Mouse (Mus musculus): Measurements from ENCODE around the gene Hdhd5. TPM values are rescaled to one million over a fixed set of nuclear protein-coding genes. Genes with fewer than 3 reads are reported as not detected.
A peak's percentile ranks its signal among the peaks of the same experiment; 100 is the strongest.

The Hdhd5 gene
- 10 to 100 TPM; 32.5 to 39.6 (median 35.5) TPM for total RNA-seq (2022)

DNA sequence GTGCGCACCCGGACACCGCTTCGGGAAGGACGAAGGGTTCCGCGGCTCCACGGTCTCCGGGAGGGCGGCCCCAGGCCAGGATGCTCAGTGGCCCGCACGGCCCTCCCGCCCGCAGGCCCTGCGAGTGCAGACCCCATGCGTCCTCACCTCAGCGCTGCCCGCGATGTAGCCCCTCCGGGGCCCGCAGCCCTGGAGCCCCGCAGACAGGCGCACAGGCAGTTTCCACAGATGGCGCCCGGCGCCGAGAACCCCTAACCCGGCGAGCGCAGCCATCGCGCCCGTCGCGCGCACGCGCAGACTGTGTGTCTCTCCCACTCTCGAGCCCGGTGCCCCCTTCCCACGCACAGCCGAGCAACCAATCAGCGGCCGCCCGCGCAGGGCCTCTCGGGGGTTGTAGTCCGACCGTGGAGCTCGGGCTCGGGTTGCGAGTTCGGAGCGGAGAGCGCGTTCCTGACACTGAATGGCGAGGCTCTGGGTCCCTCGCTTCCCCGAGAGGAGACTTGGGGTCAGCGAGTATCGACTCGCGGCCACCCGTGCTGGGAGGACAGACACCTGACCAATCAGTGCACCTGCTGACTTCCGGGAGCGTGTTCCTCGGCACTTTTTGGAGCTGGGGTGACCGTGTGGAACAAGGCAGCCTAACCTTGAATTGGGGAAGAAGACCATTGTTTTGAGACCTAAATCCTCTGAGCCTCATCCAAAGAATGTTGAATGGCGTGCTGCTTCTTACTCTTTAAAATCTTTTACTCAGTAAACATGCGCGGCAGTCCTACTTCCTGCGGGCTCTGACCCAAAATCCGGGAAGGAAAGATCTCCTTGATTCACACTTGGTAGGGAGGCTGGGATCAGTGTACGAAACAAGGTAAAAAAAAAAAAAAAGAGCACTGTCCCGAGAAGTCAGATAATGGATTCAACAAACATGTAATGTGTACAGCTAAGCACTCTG is at the start of gene Hdhd5:
Gene Hdhd5, minus strand, starts transcription at position 300 of the 946 bp plus-strand sequence.
- peak; percentile 90 to 93 for DNase-seq (ENCODE audit: low spot score in 2 of 2)

DNA sequence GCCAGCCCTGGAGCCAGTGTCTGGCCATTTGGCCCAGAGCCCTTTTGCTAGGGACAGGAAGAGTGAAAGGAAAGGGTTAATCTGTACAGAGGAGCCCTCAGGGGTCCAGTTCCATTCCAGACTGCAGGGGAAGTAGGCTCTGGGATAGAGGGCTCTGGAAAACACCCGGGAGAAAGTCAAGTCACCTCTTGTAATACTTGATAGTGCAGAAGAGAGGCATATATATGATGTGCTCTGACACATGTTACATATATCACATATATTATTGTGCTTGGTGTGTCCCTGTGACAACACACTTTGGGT is 49.5 kb upstream of the Hdhd5 start:
- no peak for DNase-seq (ENCODE audit: low spot score in 2 of 2)

DNA sequence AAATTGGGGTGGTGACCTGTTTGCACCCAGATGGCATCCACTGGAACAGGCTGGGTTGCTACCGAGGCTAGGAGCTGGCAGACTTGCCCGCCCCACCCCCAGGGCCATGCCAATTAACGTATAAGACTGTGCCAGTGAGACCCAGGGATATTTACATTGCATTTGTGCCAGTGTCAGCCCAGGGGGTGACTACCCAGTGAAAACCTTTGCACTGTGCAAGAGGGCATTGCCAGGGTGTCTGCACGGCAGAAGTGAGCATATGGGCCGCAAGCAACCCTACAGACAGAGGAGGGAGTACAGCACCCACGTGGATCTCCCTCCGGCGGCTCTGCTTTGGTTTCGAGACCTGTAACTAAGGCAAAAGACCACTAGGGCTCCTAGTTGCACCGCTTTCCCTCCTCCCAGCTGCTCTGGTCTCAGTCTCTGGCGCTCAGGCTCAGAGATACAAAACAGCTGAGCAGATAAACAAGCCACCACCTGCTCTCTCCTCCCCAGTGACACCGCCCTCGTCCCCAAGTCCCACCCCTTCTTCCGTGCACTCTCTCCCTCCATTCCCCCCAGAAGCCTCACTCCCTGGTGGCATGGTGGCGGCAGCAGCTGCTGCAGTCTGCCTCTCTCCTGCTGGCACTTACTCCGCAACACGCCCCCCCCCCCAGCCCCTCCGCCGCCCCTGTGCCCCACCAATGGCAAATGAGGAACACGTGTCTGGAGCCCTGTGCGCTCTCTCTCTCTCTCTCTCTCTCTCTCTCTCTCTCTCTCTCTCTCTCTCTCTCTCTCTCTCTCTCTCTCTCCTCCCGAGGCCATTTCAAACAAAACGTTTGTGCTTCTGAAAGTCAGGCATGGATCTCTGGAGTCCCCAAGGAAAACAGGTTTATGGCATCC is 49.0 kb upstream of the Hdhd5 start:
- peak; percentile 52 to 64 for DNase-seq (ENCODE audit: low spot score in 2 of 2)

DNA sequence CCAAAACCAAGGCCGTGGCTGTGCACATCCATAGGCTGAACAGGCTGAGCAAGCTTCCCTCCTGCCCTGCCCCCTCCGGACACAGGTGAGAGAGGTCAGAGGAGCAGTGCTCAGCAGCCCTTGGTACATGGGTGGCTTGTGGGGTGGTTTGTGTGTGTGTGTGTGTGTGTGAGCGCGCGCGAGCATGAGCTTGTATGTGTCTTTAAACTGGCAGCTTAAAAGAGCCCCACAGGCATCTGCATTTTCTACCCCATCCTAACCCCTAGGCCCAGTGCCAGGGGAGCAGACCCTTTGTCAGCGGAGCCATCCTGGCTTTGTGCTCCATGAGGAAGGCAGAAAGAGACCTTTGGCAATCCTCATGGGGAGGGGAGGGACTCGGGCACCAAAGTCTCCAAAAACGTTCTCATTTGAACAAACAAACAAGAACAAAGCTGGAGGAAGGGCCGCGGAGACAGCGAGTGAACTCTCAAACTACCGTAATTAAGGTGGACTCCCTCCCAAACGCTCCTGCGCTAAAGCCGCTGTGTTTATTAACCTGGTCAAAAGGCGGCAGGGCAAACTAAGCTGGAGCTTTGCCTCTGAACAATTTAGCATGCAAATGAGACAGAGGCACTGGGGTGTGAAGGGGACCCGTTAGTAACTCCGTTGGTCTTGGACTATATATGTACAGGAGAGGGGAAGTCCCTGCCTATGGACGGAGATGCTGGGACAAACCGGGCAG is 48.2 kb upstream of the Hdhd5 start:
- DNase-seq (ENCODE audit: low spot score in 2 of 2) = no peak

DNA sequence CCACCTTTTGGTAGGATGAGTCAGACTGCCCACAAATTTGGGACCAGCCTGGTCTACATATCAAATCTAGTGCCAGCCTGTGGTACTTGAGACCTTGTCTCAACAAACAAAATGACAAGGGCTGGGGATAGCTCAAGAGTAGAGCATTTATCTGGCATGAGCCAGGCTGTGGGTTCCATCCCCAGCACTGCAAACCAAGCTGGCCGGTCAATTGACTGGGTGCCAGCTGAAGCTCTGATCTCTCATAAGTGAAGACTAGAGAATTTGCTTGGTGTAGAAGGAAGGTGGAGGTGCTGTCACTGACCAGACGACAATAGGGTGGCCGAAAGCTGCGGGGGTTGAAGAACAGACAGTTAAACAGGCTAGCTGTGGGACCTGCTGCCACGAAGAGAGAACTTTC is 47.4 kb upstream of the Hdhd5 start:
- DNase-seq (ENCODE audit: low spot score in 2 of 2) = no peak

DNA sequence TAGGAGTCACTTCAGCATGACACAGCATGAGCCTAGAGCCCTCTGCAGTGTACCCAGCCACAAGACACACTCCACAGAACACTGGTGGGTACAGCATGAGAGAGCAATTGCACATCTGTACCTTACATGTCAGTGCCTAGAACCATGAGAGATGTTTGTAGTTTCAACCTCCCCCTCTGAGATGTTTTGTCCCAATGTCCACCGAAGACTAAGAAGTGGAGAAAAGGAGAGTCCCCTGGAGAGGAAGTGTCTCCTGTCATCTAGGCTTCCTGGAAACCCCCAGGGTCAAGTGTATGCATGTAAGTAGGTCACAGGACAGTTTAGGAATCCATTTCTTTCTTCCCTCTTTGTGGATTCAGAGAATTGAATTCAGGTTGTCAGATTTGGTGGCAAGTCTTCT is 41.3 kb upstream of the Hdhd5 start:
- no peak for DNase-seq (ENCODE audit: low spot score in 2 of 2)

DNA sequence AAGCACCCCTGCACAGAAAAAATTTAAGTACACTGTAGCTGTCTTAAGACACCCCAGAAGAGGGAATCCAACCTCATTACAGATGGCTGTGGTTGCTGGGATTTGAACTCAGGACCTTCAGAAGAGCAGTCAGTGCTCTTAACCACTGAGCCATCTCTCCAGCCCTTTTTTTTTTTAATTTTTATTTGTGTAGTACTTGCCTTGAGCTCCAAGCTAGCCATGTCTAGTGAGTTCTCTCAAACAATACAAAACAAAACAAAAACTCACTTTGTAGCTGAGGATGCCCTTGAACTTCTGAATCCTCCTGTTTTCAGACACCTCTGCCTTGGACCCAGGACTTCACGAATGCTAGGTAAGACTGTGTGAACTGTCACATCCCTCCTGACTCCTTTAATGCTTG is 37.1 kb upstream of the Hdhd5 start:
- DNase-seq (ENCODE audit: low spot score in 2 of 2) = no peak

DNA sequence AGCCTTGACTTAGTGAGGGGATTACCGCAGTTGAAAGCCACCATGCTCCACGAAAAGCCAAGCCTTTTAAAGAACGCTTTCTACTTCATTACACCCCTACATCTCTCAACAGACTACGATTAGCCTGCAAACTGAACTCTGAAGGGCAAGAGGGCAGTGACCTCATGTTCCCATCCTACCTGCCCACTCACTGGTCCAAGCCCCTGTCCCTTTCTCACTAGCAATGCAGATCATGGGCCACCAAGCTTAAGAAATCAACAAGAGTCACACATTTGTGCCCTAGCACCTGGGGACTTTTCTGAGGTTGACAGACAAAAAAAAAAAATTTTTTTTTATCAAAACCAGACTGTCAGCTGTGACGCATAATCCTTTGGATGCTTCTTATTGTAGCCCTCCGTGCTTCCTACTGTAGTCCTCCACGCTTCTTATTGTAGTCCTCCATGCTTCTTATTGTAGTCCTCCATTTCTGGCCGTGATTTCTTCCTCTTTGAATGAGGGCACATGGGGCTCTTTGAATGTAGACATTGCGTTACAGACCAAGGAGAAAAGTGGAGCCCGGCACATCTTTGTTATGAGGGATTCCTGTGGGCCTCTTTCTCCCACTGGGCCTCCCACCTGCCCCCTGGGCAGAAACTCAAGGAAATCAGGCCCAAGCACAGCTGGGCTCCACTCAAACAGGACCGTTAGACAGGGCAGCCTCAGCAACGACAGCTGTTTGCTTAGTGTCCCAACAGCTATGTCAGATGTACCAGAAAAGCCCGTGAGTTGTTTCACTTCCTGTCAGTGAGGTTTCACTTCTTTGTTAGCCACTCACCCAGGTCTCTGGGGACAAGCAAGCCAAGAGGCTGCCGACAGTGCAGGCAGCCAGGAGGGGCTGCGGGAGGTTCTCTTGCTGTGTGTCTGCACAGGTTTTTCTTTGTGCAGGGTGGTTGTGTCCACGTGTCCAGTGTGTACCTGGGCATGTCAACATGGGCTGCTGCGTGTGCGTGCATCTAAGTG is 36.1 kb upstream of the Hdhd5 start:
- DNase-seq (ENCODE audit: low spot score in 2 of 2) = no peak

DNA sequence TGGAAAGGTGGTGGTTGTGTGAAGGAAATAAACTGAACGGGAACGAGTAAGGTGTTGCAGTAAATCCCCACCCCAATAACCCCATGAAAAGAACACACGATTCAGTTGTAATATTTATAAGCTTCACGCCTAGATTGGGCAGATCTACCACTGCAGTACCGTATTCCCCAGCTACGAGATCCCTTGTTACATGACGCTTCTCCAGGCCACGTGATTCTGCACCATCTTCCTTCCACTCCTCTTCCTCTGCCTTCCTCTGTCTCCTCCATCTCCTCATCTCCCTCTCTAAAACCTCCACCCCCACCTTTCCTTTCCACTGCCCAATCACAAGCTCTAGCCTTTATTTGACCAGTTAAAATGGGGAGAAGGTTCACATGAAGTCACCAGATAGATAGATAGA is 25.5 kb upstream of the Hdhd5 start:
- no peak for DNase-seq (ENCODE audit: low spot score in 2 of 2)

DNA sequence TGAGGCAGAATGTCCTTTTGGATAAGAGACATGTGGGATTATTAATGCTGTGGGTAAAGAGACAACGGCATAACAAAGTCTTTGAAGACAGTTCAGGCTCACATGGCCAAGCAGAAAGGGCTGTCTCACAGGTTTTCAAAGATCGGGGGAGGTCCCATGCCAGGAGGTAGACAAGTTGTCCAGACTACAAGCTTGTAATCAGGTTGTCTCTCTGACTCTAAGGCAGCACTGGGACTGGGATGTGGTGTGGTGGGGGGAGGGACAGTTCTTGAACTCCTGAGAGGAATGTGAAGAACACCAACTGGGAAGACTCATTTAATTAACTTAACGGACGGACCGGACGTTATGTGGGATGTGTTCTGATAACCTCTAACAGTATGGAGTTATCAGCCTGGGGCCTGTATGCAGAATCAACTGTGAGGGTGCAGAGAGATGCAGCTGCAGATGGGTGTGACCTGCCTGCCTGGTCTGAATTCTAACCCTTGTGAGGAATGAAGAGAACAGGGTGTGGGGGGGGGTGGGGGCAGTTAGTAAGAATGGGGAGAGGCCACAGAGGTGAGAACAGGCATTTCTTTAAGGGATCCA is 25.0 kb upstream of the Hdhd5 start:
- no peak for DNase-seq (ENCODE audit: low spot score in 2 of 2)

DNA sequence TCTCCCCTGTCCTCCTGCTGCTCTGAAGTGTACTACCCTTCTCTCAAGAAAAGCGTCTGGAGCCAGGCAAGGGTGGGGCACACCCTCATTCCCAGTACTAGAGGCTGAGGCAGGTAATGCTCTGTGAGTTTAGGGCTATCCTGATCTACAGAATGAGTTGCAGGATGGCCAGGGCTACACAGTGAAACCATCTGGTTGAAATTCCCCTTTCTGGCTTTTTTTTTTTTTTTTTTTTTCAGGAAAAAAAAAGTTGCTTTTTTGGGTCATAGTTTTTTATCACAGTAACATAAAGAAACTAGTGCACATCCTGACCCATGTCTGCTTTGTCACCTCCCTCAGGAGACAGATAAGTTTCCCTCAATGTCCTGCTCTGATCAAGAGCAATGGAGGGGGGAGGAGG is 24.0 kb upstream of the Hdhd5 start:
- DNase-seq (ENCODE audit: low spot score in 2 of 2) = no peak

DNA sequence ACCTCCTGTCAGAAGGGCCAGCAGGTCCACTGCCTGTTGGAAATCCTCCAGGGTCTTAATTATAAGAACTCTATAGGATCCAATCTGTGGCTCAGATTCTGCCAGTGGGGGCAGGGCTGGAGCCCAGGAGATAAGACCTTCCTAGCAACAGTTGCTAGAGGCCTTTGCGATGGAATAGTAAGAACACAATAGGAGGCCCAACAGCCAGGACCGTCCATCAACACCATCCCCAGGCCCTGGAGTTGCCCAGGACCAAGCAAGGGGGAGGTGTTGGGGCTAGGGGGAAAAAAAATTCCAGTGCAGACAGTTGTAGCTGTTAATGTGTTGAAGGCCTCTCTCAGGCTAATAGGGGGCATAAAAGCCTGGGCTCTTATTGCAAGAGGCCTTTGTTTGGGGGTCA is 19.1 kb upstream of the Hdhd5 start:
- no peak for DNase-seq (ENCODE audit: low spot score in 2 of 2)

DNA sequence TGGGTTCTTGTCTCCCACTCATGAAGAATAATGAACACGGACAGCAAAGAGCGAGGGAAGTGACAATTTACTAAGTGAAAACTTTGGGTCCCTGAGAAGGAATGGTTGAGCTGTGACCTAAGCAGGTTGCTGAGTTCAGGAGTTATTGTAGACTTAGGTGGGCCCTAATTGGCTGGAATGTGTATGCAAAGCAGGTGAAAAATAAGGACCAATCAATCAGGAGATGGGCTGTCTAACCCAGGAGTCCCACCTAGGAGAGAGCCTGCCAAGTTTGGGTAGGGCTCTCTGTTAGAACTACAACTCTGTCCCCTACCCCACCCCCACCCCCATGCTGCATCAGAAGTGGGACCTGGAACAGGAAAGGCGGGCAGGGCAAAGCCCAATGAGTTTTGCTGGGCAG is 17.5 kb upstream of the Hdhd5 start:
- no peak for DNase-seq (ENCODE audit: low spot score in 2 of 2)

DNA sequence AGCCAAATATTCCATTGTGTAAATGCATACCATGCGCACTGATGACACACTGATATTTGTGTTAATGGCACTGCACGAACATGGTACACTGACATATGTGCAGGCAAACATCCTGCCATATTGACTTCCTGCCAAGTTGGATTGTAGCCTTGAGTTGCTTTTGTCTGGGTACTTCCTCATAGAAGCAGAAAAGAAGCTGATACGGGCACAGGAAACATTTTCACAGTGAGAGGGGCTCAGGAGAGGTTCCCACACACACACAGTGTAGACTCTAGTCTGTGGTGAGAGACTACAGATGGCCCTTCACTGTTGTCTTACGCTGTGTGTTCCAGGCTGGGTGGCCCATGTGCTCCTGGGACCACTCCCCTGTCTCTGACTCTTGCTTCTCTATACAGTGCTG is 15.9 kb upstream of the Hdhd5 start:
- no peak for DNase-seq (ENCODE audit: low spot score in 2 of 2)

DNA sequence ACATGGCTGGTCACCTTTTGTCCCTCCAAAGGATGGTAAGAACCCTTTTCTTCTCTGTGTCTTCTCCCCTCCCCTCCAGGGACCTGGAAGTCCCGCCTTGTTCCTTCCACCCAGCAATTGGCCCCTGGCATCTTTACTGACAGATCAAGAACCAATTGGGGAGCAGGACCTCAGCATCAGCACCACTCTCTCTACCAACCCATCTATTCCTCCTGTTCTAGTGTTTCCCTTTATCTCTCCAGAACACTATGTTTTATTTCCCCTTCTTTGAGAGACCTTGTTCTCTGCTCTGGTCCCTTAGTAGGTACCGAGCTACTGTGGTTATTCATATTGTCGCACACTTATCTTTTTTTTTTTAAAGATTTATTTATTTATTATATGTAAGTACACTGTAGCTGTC is 15.2 kb upstream of the Hdhd5 start:
- DNase-seq (ENCODE audit: low spot score in 2 of 2) = no peak

DNA sequence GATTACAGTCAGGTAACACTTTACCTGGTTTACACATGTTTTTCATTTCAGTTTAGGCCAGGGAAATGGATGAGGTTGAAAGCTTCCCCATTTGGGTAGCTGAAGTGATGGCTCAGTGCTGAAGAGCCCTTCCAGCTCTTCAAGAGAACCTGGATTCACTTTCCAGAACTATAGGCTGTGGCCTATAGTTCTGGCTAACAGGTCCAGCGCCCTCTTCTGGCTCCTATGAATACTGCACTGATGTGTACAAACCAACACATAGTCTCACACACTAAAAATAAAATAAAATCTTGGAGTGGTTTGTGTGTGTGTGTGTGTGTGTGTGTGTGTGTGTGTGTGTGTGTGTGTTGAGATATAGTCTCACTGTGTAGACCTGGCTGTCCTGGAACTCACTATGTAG is 10.9 kb upstream of the Hdhd5 start:
- no peak for DNase-seq (ENCODE audit: low spot score in 2 of 2)

DNA sequence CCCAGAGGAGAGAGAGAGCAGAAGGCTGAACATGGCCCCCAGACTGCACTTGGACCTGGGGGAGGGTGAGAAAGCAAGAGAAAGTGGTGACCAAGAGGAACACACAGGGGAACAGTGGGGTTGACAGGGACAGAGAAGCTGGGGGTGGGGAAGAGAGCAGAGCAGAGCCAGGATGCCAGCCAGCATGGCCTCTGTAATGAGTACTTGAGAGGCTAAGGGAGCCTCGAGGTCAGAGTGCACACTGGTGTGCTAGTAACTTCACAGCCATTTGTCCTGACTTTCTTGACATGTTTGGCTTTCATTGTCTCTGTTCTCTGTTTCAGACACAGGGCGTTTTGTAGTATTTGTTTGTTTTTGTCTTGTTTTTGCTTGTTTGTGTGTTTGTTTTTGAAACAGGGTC is 10.3 kb upstream of the Hdhd5 start:
- DNase-seq (ENCODE audit: low spot score in 2 of 2) = no peak

DNA sequence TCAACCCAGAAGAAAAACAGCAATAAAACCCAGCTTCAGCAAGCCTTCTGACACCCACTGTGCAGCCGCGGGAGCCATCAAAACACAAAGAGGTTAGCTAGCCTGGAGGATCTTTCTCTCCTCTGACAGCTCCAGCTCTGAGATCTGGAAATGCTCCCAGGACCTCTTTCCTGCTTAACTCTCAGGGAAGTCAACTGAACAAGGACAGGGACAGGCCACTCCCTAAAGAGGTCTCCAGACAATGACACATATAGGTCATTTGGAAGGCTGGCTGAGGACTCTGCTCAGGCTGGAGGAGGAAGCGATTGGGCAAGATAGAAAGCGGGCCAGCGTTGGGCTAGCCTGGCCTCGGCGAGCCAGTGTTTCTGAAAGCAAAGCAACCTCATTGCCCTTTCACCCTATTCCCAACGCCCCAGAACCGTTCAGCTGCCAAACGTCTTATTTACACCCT is 8.7 kb upstream of the Hdhd5 start:
- DNase-seq (ENCODE audit: low spot score in 2 of 2) = no peak

DNA sequence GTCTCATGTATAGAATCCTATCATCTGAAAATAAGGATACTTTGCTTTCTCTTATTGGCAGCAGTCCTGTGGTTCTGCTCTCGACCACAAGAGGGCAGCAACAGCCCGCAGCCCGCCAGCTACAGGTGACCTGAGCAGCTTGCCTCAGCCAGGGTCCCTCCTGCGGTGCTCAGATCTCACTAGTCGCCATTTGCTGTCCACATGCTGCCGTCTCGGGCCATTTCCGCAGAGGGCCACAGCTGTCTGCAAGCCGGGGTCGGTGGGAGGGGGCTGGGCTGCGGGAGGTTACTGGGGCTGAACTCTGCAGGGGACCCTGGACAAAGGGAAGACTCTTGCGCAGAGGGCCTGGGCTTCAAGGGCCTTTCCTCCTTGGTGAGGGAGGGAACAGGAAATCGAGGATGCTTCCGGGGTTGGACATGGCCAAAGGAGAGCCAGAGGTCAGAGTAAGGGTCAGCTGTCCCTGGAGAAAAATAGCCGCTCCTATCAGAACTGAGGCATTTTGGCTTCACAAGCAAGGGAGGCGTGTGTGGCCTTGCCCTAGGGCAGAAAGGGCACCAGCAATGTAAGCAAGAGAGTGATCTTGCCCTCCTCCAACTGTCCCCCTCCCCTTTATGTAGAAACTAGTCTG is 8.1 kb upstream of the Hdhd5 start:
- DNase-seq (ENCODE audit: low spot score in 2 of 2) = peak; percentile 33 to 71

DNA sequence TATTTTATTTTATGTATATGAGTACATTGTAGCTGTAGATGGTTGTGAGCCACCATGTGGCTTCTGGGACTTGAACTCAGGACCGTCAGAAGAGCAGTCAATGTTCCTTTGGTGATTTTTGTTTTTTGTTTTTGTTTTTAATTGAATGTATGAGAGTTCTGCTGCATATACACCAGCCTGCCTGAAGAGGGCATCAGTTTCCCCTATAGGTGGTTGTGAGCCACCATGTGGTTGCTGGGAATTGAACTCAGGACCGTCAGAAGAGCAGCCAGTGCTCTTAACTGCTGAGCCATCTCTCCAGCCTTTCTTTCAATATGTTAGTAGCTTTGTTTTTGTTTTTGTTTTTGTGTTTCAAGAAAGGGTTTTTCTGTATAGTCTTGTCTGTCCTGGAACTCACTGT is 5.2 kb upstream of the Hdhd5 start:
- DNase-seq (ENCODE audit: low spot score in 2 of 2) = no peak
